Mouse (Mus musculus): ENCODE data around the gene Gm15140. TPM values are rescaled to one million over a fixed set of nuclear protein-coding genes. Genes with fewer than 3 reads are reported as not detected.
"Not testable (repeated sequence)": the region's sequence is repeated elsewhere in the genome, so short reads cannot be mapped to it uniquely, and the experiment has no call there.

Gm15140 gene
- polyA plus RNA-seq (2015; fragmentation: Nextera tagmentation; extraction: Ambion mirVana): not detected in 2 replicates

DNA sequence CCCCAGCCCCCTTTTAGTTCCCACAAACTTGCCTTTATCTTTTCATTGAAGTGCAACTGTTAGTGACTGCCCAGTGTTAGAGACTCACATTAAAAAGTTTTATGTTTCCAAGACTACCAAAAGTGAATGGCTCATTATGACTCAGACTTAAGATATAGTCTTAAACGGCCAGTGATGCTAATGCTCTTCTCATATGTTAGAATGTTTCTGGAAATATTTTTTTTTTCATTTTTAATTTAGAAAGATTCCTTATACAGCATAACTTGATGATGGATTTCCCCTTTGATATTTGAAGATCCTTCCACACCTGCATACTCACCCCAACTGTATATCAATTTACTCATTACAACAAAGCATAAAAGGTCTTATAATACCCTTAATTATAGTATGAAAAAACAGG lies at the start of gene Gm15140:
Gene Gm15140, minus strand, starts transcription at position 101 of the 400 bp plus-strand sequence.
- H3K27ac ChIP-seq; H3K4me3 ChIP-seq; H3K4me1 ChIP-seq; H3K9me3 ChIP-seq; H3K27me3 ChIP-seq; H3K9ac ChIP-seq; H3K4me2 ChIP-seq; H3K36me3 ChIP-seq; ATAC-seq (ENCODE audit: insufficient number of reproducible peaks, insufficient read depth, low FRiP score, low TSS enrichment, low read depth): not testable (repeated sequence)
- 63% methylated on average over 1 of the region's 1 CpGs for WGBS

Other genes starting within 250 kb of the Gm15140 start
- not detected in 2 replicates for gene Samt1, start 108.0 kb downstream of the Gm15140 start, polyA plus RNA-seq (2015; fragmentation: Nextera tagmentation; extraction: Ambion mirVana)
- not detected in 2 replicates for gene 4921511M17Rik, start 86.9 kb downstream of the Gm15140 start, polyA plus RNA-seq (2015; fragmentation: Nextera tagmentation; extraction: Ambion mirVana)
- not detected in 2 replicates for gene Gm10057, start 65.6 kb downstream of the Gm15140 start, polyA plus RNA-seq (2015; fragmentation: Nextera tagmentation; extraction: Ambion mirVana)
- gene 4930524N10Rik, start 222.7 kb upstream of the Gm15140 start, polyA plus RNA-seq (2015; fragmentation: Nextera tagmentation; extraction: Ambion mirVana): not detected in 2 replicates